Mouse (Mus musculus): Measurements from ENCODE around the gene Cep70.

- no peak for TF ChIP-seq CTCF (IDR thresholded peaks at IDR 0.05; ENCODE audit: control insufficient read depth, insufficient read depth, insufficient replicate concordance, low read depth, low read length)
- TF ChIP-seq POLR2A (IDR thresholded peaks at IDR 0.05; ENCODE audit: control insufficient read depth, low read depth, low read length): no peak; the same call in 1 of the 2 replicates
Measured at GRCm38 (mm10) chr9:99304296-99304695, 61.1 kb downstream of the Cep70 start.

Measured in testis, adult 2 months (tissue).